Comparison of ENCODE assay signal across 7 mouse cellular contexts in genomic region chr10:121309801-121310510, GRCm38 (mm10). TPM values are rescaled to one million over a fixed set of nuclear protein-coding genes. Genes with fewer than 3 reads are reported as not detected.
DNase-seq lines count a peak whose midpoint lies in the region; ATAC-seq and TF ChIP-seq lines count a peak whose summit lies in the region.

No protein-coding gene starts in this region.

- H3K36me3 ChIP-seq in hindbrain, embryonic 16.5 days (ENCODE audit: control insufficient read depth, insufficient read depth, low read length) = no peaks in the 10 kb centered on the region
- H3K36me3 ChIP-seq in midbrain, postnatal 0 days (ENCODE audit: insufficient read depth, low read length) = no peaks in the 10 kb centered on the region

- no peaks in the 10 kb centered on the region for H3K27me3 ChIP-seq in hindbrain, embryonic 16.5 days (replicated peaks; ENCODE audit: control insufficient read depth, insufficient read depth, low read length)
- H3K27me3 ChIP-seq in midbrain, postnatal 0 days (ENCODE audit: insufficient read depth, low read length) = no peaks in the 10 kb centered on the region

- peak overlapping the region; percentile 68 for H3K9ac ChIP-seq in hindbrain, embryonic 16.5 days (ENCODE audit: low read depth, low read length)
- H3K9ac ChIP-seq in midbrain, postnatal 0 days (replicated peaks; ENCODE audit: low read length, poor library complexity, severe bottlenecking) = peak overlapping the region; percentile 92

- peak; percentile 14; the same call in 1 of the 2 replicates for TF ChIP-seq CTCF in midbrain, postnatal 0 days (IDR thresholded peaks at IDR 0.05)

- peak; percentile 22 for DNase-seq in right cerebral cortex, postnatal 14 days
- DNase-seq in right cerebral cortex, adult 18-20 months = no peak
- DNase-seq in embryo, embryonic 9.5 days (ENCODE audit: extremely low spot score) = peak; percentile 24
- peak; percentile 41 for DNase-seq in midbrain, postnatal 0 days (ENCODE audit: low spot score)
- no peak for DNase-seq in spleen, postnatal 36 days (ENCODE audit: low spot score in 2 of 2)
- no peak for DNase-seq in gastrocnemius, postnatal 4 days (ENCODE audit: low spot score in 2 of 2)

- H3K4me3 ChIP-seq in hindbrain, embryonic 16.5 days (ENCODE audit: low read length) = peak overlapping the region; percentile 70
- peak overlapping the region; percentile 89 for H3K4me3 ChIP-seq in midbrain, postnatal 0 days (ENCODE audit: low read depth, low read length)

- H3K4me1 ChIP-seq in hindbrain, embryonic 16.5 days (ENCODE audit: control insufficient read depth, insufficient read depth, low read depth, low read length) = peaks cover 16% of the 10 kb centered on the region
- peaks cover 7% of the 10 kb centered on the region; the same call in 1 of the 2 replicates for H3K4me1 ChIP-seq in midbrain, postnatal 0 days (ENCODE audit: insufficient read depth, low read length)

- no peaks in the 10 kb centered on the region for H3K9me3 ChIP-seq in hindbrain, embryonic 16.5 days (ENCODE audit: control insufficient read depth, low read length)
- H3K9me3 ChIP-seq in midbrain, postnatal 0 days (ENCODE audit: low read length) = no peaks in the 10 kb centered on the region

- H3K27ac ChIP-seq in hindbrain, embryonic 16.5 days (ENCODE audit: low read depth, low read length) = peak overlapping the region; percentile 95
- peak overlapping the region; percentile 91 for H3K27ac ChIP-seq in midbrain, postnatal 0 days (ENCODE audit: low read depth, low read length)

- peak overlapping the region; percentile 90 for H3K4me2 ChIP-seq in hindbrain, embryonic 16.5 days (ENCODE audit: low read length)
- H3K4me2 ChIP-seq in midbrain, postnatal 0 days (ENCODE audit: low read depth, low read length, poor library complexity, severe bottlenecking) = peak overlapping the region; percentile 72

- ATAC-seq in hindbrain, embryonic 16.5 days = peak; percentile 34
- peak; percentile 58 for ATAC-seq in midbrain, postnatal 0 days (ENCODE audit: low FRiP score)

- under 1% methylated on average over 31 of the region's 32 CpGs for WGBS in hindbrain, embryonic 16.5 days
- under 1% methylated on average over 32 of the region's 32 CpGs for WGBS in midbrain, postnatal 0 days

RNA-seq across cellular contexts. Expression of gene Tbc1d30, which starts 41.1 kb away (rescaled TPM):
- polyA plus RNA-seq in hindbrain, embryonic 16.5 days (2015; fragmentation: Nextera tagmentation; extraction: Ambion mirVana) = 16.6 and 19.5 TPM in 2 replicates
- 46.9 and 49.1 TPM in 2 replicates for total RNA-seq in midbrain, postnatal 0 days (2014; rRNA removed)
- polyA plus RNA-seq in midbrain, postnatal 0 days (2015; fragmentation: Nextera tagmentation; extraction: Ambion mirVana) = 8.3 and 9.1 TPM in 2 replicates
- 1 to 10 TPM in 1 of 2 experiments, under 1 TPM in 1; 0.83 to 1.2 TPM for total RNA-seq in gastrocnemius, postnatal 4 days (2021)

RNA-seq across cellular contexts. Expression of gene Gns, which starts 54.9 kb away (rescaled TPM):
- 39.7 and 43.1 TPM in 2 replicates for polyA plus RNA-seq in hindbrain, embryonic 16.5 days (2015; fragmentation: Nextera tagmentation; extraction: Ambion mirVana)
- total RNA-seq in midbrain, postnatal 0 days (2014; rRNA removed) = 66.4 and 84.3 TPM in 2 replicates
- 37.7 and 40.4 TPM in 2 replicates for polyA plus RNA-seq in midbrain, postnatal 0 days (2015; fragmentation: Nextera tagmentation; extraction: Ambion mirVana)
- total RNA-seq in gastrocnemius, postnatal 4 days (2021) = 10 to 100 TPM; 67.9 to 68.9 TPM

Comparison
In these comparisons a context has a peak if more than half of its experiments do, and no peak if none do; other contexts are left out.
1. DNase-seq: peak in right cerebral cortex, postnatal 14 days (single experiment), embryo, embryonic 9.5 days (single experiment) and midbrain, postnatal 0 days (single experiment); none in right cerebral cortex, adult 18-20 months (single experiment), spleen, postnatal 36 days (0 of 2) and gastrocnemius, postnatal 4 days (0 of 2).
2. RNA of gene Tbc1d30, which starts 41.1 kb away (total RNA-seq): 46.9 to 49.1 TPM in midbrain, postnatal 0 days; 0.83 to 1.2 TPM in gastrocnemius, postnatal 4 days; every median in the first group is over 10 times any median in the second.